Mouse (Mus musculus) cerebellum, adult 2 months (tissue): ENCODE data around the gene Pld1. TPM values are rescaled to one million over a fixed set of nuclear protein-coding genes. Genes with fewer than 3 reads are reported as not detected.

Experiments
- DNase-seq, 2 experiments: peaks; one replicate each; pipeline ENCODE4 v3.0.0; 2021
- H3K27ac ChIP-seq: fragments of 200-500 bp; 2 replicates; pipeline ENCODE4 v1.5.1; 2012; ENCODE audit warnings: low read length, control low read depth, inconsistent platforms; ENCODE audit not compliant: insufficient read depth
- H3K27me3 ChIP-seq: fragments of 200-500 bp; 2 replicates; pipeline ENCODE4 v1.6.1; 2012; ENCODE audit warnings: inconsistent platforms, mild to moderate bottlenecking, low read length, moderate library complexity; ENCODE audit not compliant: control insufficient read depth, insufficient read depth
- H3K4me1 ChIP-seq: fragments of 200-500 bp; 2 replicates; pipeline ENCODE4 v1.6.1; 2011; ENCODE audit warnings: low read length; ENCODE audit not compliant: control insufficient read depth, insufficient read depth
- H3K4me3 ChIP-seq: fragments of 200-500 bp; replicated peaks from 2 replicates; pipeline ENCODE3; 2011; ENCODE audit warnings: mild to moderate bottlenecking, low read depth, low read length, control low read depth; ENCODE audit not compliant: insufficient read depth
- CTCF ChIP-seq: fragments of 200-500 bp; IDR thresholded peaks from 2 replicates; pipeline ENCODE4 v1.5.1; 2011; ENCODE audit warnings: low read depth, mild to moderate bottlenecking, control low read depth, low read length, moderate library complexity, borderline replicate concordance; ENCODE audit not compliant: insufficient read depth
- POLR2A ChIP-seq: fragments of 200-500 bp; IDR thresholded peaks from 2 replicates; pipeline ENCODE4 v1.6.1; 2011; ENCODE audit warnings: low read length, control low read depth, borderline replicate concordance; ENCODE audit not compliant: insufficient read depth
- WGBS: fragments of 180-500 bp; shearing (Covaris S2); methylation state at CpG from one replicate; pipeline ENCODE4 v1.1.7; 2018; 5-methylcytosine and 5-hydroxymethylcytosine counted together
- polyA plus RNA-seq: library from polyadenylated mRNA; depleted of rRNA; stranded (reverse); fragments of >200 nt; gene quantifications from 2 replicates; pipeline ENCODE4 v1.2.3, GENCODE M21; 2012

The Pld1 gene
- polyA plus RNA-seq, 1 experiment, result 6.0 TPM

DNA sequence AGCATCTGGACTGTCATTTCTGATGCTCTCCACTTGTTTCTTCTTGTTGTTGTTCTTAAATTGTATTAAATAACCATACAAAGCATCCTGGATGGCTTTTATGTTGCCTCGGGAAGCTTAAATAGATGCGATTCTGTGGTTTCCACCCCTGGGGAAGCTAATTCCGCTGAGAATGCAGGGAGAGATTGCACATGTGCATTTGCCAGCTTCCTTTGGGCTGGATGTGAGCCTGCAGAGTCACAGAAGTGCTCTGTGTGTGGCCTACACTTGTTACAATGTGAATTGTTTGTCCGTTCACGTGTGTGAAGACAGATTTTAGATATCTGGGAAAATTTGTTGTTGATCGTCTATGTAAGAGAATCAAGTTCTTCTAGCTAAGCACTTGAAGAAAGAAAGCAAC, 74.9 kb downstream of the Pld1 start:
- TF ChIP-seq POLR2A (no peak), CTCF (no peak)
- WGBS, result 26% methylated on average over 6 of the region's 6 CpGs

GRCm38 (mm10) chr3:28017002-28017401, 78.5 kb downstream of the Pld1 start:
- H3K4me1 ChIP-seq, result no peaks in the 10 kb centered on the region
- TF ChIP-seq POLR2A (no peak), CTCF (no peak)
- WGBS, result 55% methylated on average over 2 of the region's 2 CpGs

More for the DNA sequence above, 74.9 kb downstream of the Pld1 start:
- Histone ChIP-seq H3K27me3 (no peaks in the 10 kb centered on the region), H3K4me1 (no peaks in the 10 kb centered on the region), H3K4me3 (no peak overlapping the region), H3K27ac (no peak overlapping the region)
- DNase-seq, result no peak

DNA sequence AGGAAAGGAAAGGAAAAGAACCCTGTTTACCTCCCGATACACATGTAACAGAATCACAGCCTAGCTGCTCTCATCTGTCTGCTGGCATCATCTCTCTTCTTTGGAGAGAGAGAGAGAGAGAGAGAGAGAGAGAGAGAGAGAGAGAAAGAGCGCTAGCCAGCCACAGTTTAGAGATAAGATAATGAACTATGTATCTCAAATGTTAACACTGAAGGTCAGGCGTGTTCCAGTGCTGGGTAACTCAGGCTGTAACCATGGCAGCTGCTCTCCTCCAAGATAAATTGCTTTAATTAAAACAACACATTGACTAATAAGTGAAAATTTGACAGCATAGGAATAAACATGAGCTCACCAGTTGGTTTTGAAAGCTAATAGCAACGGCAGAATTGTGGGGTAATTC, 81.2 kb downstream of the Pld1 start:
- Histone ChIP-seq H3K27ac (no peak overlapping the region), H3K4me3 (no peak overlapping the region), H3K4me1 (no peaks in the 10 kb centered on the region), H3K27me3 (no peaks in the 10 kb centered on the region)
- TF ChIP-seq POLR2A (no peak), CTCF (no peak)
- 69% methylated on average over 4 of the region's 4 CpGs for WGBS
- no peak for DNase-seq

More at GRCm38 (mm10) chr3:28017002-28017401, 78.5 kb downstream of the Pld1 start:
- no peak for DNase-seq
- H3K27me3 ChIP-seq, result no peaks in the 10 kb centered on the region
- H3K27ac ChIP-seq, result no peak overlapping the region
- no peak overlapping the region for H3K4me3 ChIP-seq

- no peaks in the 10 kb centered on the region for H3K27me3 ChIP-seq
- H3K4me1 ChIP-seq, result no peaks in the 10 kb centered on the region
- no peak for DNase-seq
- 87% methylated on average over 2 of the region's 2 CpGs for WGBS
- no peak overlapping the region for H3K27ac ChIP-seq
- H3K4me3 ChIP-seq, result no peak overlapping the region
- TF ChIP-seq CTCF (no peak), POLR2A (no peak)
These were observed 81.9 kb downstream of the Pld1 start for GRCm38 (mm10) chr3:28020404-28020803.

DNA sequence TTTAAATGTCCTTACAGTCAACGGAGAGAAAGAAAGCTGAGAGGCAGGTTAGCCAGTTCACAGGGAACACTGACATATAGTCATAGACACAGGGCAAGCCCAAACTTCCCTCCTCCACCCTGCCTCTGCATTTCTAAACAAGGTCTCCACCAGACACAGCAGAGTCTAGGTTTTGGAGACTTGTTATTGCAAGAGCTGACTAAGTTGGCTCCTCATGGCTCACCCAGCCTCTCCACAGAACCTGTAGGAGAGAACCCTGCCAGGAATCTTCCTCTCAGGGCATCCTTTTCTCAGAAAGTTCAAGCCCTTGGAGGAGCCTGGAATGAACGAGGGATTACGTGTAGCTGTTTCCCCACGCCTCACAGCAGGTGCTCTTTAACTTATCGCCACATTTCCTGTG, 83.7 kb downstream of the Pld1 start:
- no peaks in the 10 kb centered on the region for H3K27me3 ChIP-seq
- WGBS, result 77% methylated on average over 5 of the region's 5 CpGs
- DNase-seq, result no peak
- no peak overlapping the region for H3K27ac ChIP-seq
- no peak for TF ChIP-seq POLR2A
- TF ChIP-seq CTCF, result no peak
- no peak overlapping the region for H3K4me3 ChIP-seq
- no peaks in the 10 kb centered on the region for H3K4me1 ChIP-seq

DNA sequence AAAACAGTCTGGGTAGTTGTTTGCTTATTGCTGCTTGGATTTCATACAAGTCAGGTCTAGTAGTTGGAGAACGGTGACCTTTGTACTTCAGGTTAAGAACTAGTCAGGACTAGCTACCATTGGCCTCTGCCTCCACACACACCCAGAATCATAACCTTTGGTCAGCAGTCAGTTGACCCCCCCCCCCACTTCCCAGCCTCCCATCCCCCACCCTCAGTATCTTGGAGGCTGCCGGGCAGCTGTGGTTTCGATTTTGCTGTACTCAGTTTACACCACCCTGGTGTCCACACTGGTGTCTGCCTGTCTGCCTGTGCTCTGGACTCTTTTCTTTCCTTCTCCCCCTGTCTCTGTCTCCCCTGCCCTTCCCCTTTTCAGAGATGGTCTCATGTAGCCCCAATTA, 88.4 kb downstream of the Pld1 start:
- Histone ChIP-seq H3K27ac (no peak overlapping the region), H3K4me1 (no peaks in the 10 kb centered on the region), H3K27me3 (no peaks in the 10 kb centered on the region), H3K4me3 (no peak overlapping the region)
- 75% methylated on average over 3 of the region's 3 CpGs for WGBS
- TF ChIP-seq POLR2A (no peak), CTCF (no peak)
- DNase-seq, result no peak

DNA sequence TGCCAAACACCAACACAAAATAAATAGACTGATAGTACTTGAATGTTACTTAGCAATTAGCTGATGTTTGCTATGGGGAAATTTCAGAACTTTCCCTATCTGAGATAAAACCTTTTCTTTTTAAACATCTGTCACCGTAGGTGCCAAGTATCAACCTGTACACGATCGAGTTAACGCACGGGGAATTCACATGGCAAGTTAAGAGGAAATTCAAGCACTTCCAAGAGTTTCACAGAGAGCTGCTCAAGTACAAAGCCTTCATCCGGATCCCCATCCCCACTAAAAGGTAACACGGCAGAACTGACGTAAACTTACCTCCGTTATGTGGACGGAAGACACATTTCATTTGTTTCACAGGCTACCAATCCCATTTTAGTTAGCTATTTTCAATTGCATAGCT, 90.0 kb downstream of the Pld1 start:
- no peak for TF ChIP-seq CTCF
- no peak for TF ChIP-seq POLR2A
- WGBS, result 91% methylated on average over 10 of the region's 10 CpGs
- Histone ChIP-seq H3K27me3 (no peaks in the 10 kb centered on the region), H3K4me1 (no peaks in the 10 kb centered on the region), H3K4me3 (no peak overlapping the region), H3K27ac (no peak overlapping the region)
- no peak for DNase-seq

GRCm38 (mm10) chr3:28030860-28031259, 92.4 kb downstream of the Pld1 start:
- DNase-seq, result no peak
- no peaks in the 10 kb centered on the region for H3K4me1 ChIP-seq
- H3K4me3 ChIP-seq, result no peak overlapping the region
- TF ChIP-seq CTCF (no peak), POLR2A (no peak)
- H3K27ac ChIP-seq, result no peak overlapping the region
- no peaks in the 10 kb centered on the region for H3K27me3 ChIP-seq
- 94% methylated on average over 5 of the region's 5 CpGs for WGBS
